ENCODE assay signal across 8 mouse cellular contexts in genomic region chr7:111156472-111157231, GRCm38 (mm10).
DNase-seq lines count a peak whose midpoint lies in the region; ATAC-seq and TF ChIP-seq lines count a peak whose summit lies in the region.

No protein-coding gene starts in this region.

- no peak overlapping the region for H3K4me2 ChIP-seq in hindbrain, embryonic 12.5 days (replicated peaks)
- H3K4me2 ChIP-seq in embryonic facial prominence, embryonic 11.5 days (ENCODE audit: low read depth, low read length): no peak overlapping the region
- peak overlapping the region; percentile 58 for H3K4me2 ChIP-seq in heart, embryonic 13.5 days

- in situ Hi-C loops in Patski (cut with MboI; ENCODE audit: low pct_unique_long_range_greater_than_20kb): no loop called here

- ATAC-seq in hindbrain, embryonic 12.5 days (ENCODE audit: low FRiP score): no peak
- ATAC-seq in Patski: peak; percentile 70
- ATAC-seq in embryonic facial prominence, embryonic 11.5 days (replicated peaks; ENCODE audit: insufficient number of reproducible peaks, low FRiP score, low TSS enrichment, low read depth): peak; percentile 70
- ATAC-seq in heart, embryonic 13.5 days (ENCODE audit: extremely low read depth, insufficient number of reproducible peaks, low FRiP score, low TSS enrichment): peak; percentile 71

- H3K4me3 ChIP-seq in hindbrain, embryonic 10.5 days: no peak overlapping the region
- H3K4me3 ChIP-seq in hindbrain, embryonic 12.5 days: no peak overlapping the region
- H3K4me3 ChIP-seq in embryonic facial prominence, embryonic 11.5 days (ENCODE audit: low read depth, low read length): no peak overlapping the region
- peak overlapping the region; percentile 20; the same call in 1 of the 2 replicates for H3K4me3 ChIP-seq in heart, embryonic 13.5 days

- peaks cover 19% of the 10 kb centered on the region for H3K4me1 ChIP-seq in hindbrain, embryonic 10.5 days (replicated peaks)
- H3K4me1 ChIP-seq in hindbrain, embryonic 12.5 days: peaks cover 12% of the 10 kb centered on the region; the same call in 1 of the 2 replicates
- no peaks in the 10 kb centered on the region; the same call in 1 of the 2 replicates for H3K4me1 ChIP-seq in embryonic facial prominence, embryonic 11.5 days (ENCODE audit: control insufficient read depth, insufficient read depth, low read length)
- peaks cover 41% of the 10 kb centered on the region for H3K4me1 ChIP-seq in heart, embryonic 13.5 days

- no peaks in the 10 kb centered on the region for H3K27me3 ChIP-seq in hindbrain, embryonic 10.5 days (ENCODE audit: insufficient read depth, poor library complexity, severe bottlenecking)
- no peaks in the 10 kb centered on the region for H3K27me3 ChIP-seq in hindbrain, embryonic 12.5 days
- H3K27me3 ChIP-seq in Patski: no peaks in the 10 kb centered on the region
- no peaks in the 10 kb centered on the region for H3K27me3 ChIP-seq in embryonic facial prominence, embryonic 11.5 days (ENCODE audit: control insufficient read depth, insufficient read depth, low read length)
- no peaks in the 10 kb centered on the region; the same call in 1 of the 2 replicates for H3K27me3 ChIP-seq in heart, embryonic 13.5 days (replicated peaks)

- no peaks in the 10 kb centered on the region for H3K9me3 ChIP-seq in hindbrain, embryonic 10.5 days
- no peaks in the 10 kb centered on the region for H3K9me3 ChIP-seq in hindbrain, embryonic 12.5 days (replicated peaks)
- H3K9me3 ChIP-seq in embryonic facial prominence, embryonic 11.5 days (replicated peaks; ENCODE audit: control insufficient read depth, low read length): no peaks in the 10 kb centered on the region
- no peaks in the 10 kb centered on the region for H3K9me3 ChIP-seq in heart, embryonic 13.5 days

- H3K36me3 ChIP-seq in hindbrain, embryonic 10.5 days: no peaks in the 10 kb centered on the region
- H3K36me3 ChIP-seq in hindbrain, embryonic 12.5 days: no peaks in the 10 kb centered on the region
- no peaks in the 10 kb centered on the region for H3K36me3 ChIP-seq in embryonic facial prominence, embryonic 11.5 days (replicated peaks; ENCODE audit: control insufficient read depth, insufficient read depth, low read depth, low read length)
- no peaks in the 10 kb centered on the region for H3K36me3 ChIP-seq in heart, embryonic 13.5 days

- peak overlapping the region; percentile 13; the same call in 1 of the 2 replicates for H3K27ac ChIP-seq in hindbrain, embryonic 10.5 days
- H3K27ac ChIP-seq in hindbrain, embryonic 12.5 days: no peak overlapping the region; the same call in 1 of the 2 replicates
- H3K27ac ChIP-seq in embryonic facial prominence, embryonic 11.5 days (replicated peaks; ENCODE audit: low read depth, low read length): 0 out of 2 replicates have a peak overlapping the region, but pooled peaks have one; percentile 22
- peak overlapping the region; percentile 98 for H3K27ac ChIP-seq in heart, embryonic 13.5 days (replicated peaks)

- TF ChIP-seq CTCF in Patski (IDR thresholded peaks at IDR 0.05): no peak

- 61% methylated on average over 8 of the region's 8 CpGs for WGBS in hindbrain, embryonic 10.5 days
- 56% methylated on average over 8 of the region's 8 CpGs for WGBS in hindbrain, embryonic 12.5 days
- 28% methylated on average over 8 of the region's 8 CpGs for WGBS in embryonic facial prominence, embryonic 11.5 days
- WGBS in heart, embryonic 13.5 days: 21% methylated on average over 8 of the region's 8 CpGs

- POLR2A ChIA-PET in Patski (lab: Charles Lee): interaction anchor here (0.8 to 1.5 kb wide), 4 partner anchors 10 to 73 kb away, joined by 3 to 5 read pairs (median 3); partner anchors contain the start of gene Eif4g2

- CTCF ChIA-PET in Patski (lab: Charles Lee): interaction anchor here (2.1 kb wide), 1 partner anchor 10 kb away, joined by 6 read pairs; no protein-coding TSS in a partner anchor

- DNase-seq in hindbrain, embryonic 10.5 days (ENCODE audit: low spot score): peak; percentile 13
- DNase-seq in Patski (ENCODE audit: low read depth, low spot score): peak; percentile 38
- DNase-seq in embryonic facial prominence, embryonic 11.5 days (ENCODE audit: low spot score): peak; percentile 57
- DNase-seq in kidney, postnatal 4 days: peak; percentile 35 to 59
- DNase-seq in right cerebral cortex, postnatal 14 days: peak; percentile 9
- DNase-seq in thymus, postnatal 10 days (ENCODE audit: low spot score in 2 of 2): no peak

- H3K9ac ChIP-seq in hindbrain, embryonic 12.5 days: no peak overlapping the region
- H3K9ac ChIP-seq in embryonic facial prominence, embryonic 11.5 days (replicated peaks; ENCODE audit: low read length): 0 out of 2 replicates have a peak overlapping the region, but pooled peaks have one; percentile 13
- H3K9ac ChIP-seq in heart, embryonic 13.5 days: peak overlapping the region; percentile 78

Comparison
In these comparisons a context has a peak if more than half of its experiments do, and no peak if none do; other contexts are left out.
1. DNase-seq: peak in hindbrain, embryonic 10.5 days (single experiment), Patski (single experiment), embryonic facial prominence, embryonic 11.5 days (single experiment), kidney, postnatal 4 days (2 of 2) and right cerebral cortex, postnatal 14 days (single experiment); none in thymus, postnatal 10 days (0 of 2).